8 mouse cellular contexts compared by ENCODE assay signal in the genomic region with DNA sequence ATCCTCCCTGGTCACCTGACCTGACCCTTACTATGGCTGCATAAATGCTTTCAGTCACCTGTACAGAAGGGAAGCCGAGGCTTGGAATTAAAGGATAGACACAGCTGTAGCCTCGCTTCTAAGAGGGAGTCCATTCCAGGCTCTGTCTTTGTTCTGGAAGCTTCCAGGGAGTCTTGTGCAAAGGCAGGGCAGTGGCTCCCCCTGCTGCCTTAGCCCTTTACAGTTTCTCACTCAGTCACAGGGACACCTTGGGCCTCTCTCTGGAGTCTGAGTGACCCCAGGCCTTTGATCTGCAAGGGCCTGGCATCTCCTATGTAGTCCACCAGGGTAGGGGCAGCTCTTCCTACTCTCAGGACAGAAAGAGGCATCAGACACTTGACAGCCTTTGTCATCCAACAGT. TPM values are rescaled to one million over a fixed set of nuclear protein-coding genes. Genes with fewer than 3 reads are reported as not detected.
A peak's percentile ranks its signal among the peaks of the same experiment; 100 is the strongest.
DNase-seq lines count a peak whose midpoint lies in the region; ATAC-seq and TF ChIP-seq lines count a peak whose summit lies in the region.

No protein-coding gene starts in this region.

- H3K36me3 ChIP-seq in liver, postnatal 0 days (replicated peaks; ENCODE audit: insufficient read depth, low read length) = no peaks in the 10 kb centered on the region
- H3K36me3 ChIP-seq in liver, embryonic 12.5 days = no peaks in the 10 kb centered on the region

- H3K27me3 ChIP-seq in cerebellum, adult 2 months (ENCODE audit: control insufficient read depth, insufficient read depth, low read length) = no peaks in the 10 kb centered on the region
- H3K27me3 ChIP-seq in liver, postnatal 0 days (ENCODE audit: insufficient read depth, low read length) = peaks cover 34% of the 10 kb centered on the region
- H3K27me3 ChIP-seq in liver, embryonic 12.5 days (replicated peaks) = peaks cover 54% of the 10 kb centered on the region

- no peaks in the 10 kb centered on the region for H3K9me3 ChIP-seq in liver, postnatal 0 days (ENCODE audit: low read length)
- H3K9me3 ChIP-seq in liver, embryonic 12.5 days (replicated peaks) = no peaks in the 10 kb centered on the region

- WGBS in cerebellum, adult 2 months = 49% methylated on average over 2 of the region's 2 CpGs
- WGBS in liver, postnatal 0 days (ENCODE audit: insufficient replicate concordance) = 67% methylated on average over 2 of the region's 2 CpGs
- WGBS in liver, embryonic 12.5 days (ENCODE audit: insufficient replicate concordance) = 46% methylated on average over 2 of the region's 2 CpGs

- DNase-seq in cerebellum, adult 2 months = no peak
- no peak for DNase-seq in cerebellum, postnatal 25 days
- DNase-seq in liver, postnatal 0 days = peak; percentile 24
- DNase-seq in heart, postnatal 4 days = peak; percentile 77
- DNase-seq in lung, postnatal 14 days = peak; percentile 69

- no peak overlapping the region for H3K4me3 ChIP-seq in cerebellum, adult 2 months (replicated peaks; ENCODE audit: insufficient read depth, low read depth, low read length)
- no peak overlapping the region for H3K4me3 ChIP-seq in liver, postnatal 0 days (ENCODE audit: low read depth, low read length)
- H3K4me3 ChIP-seq in liver, embryonic 12.5 days = no peak overlapping the region

- no peak for TF ChIP-seq EP300 in liver, postnatal 0 days (IDR thresholded peaks at IDR 0.05; ENCODE audit: low read depth)

- H3K4me2 ChIP-seq in liver, postnatal 0 days (ENCODE audit: low read depth, low read length) = no peak overlapping the region
- H3K4me2 ChIP-seq in liver, embryonic 12.5 days = no peak overlapping the region

- TF ChIP-seq POLR2A in cerebellum, adult 2 months (IDR thresholded peaks at IDR 0.05; ENCODE audit: borderline replicate concordance, insufficient read depth, low read length) = no peak

- H3K9ac ChIP-seq in liver, postnatal 0 days (replicated peaks) = no peak overlapping the region
- no peak overlapping the region for H3K9ac ChIP-seq in liver, embryonic 12.5 days

- no peak for ATAC-seq in liver, postnatal 0 days
- ATAC-seq in liver, embryonic 12.5 days = no peak
- ATAC-seq in inflammation-experienced regulatory T-cells, adult 6 months = no peak
- no peak for ATAC-seq in megakaryocyte-erythroid progenitor cell, adult 5-6 weeks (replicated peaks; ENCODE audit: low FRiP score, low TSS enrichment, poor library complexity, severe bottlenecking)

- no peak overlapping the region for H3K27ac ChIP-seq in cerebellum, adult 2 months (ENCODE audit: insufficient read depth, low read length)
- no peak overlapping the region for H3K27ac ChIP-seq in liver, postnatal 0 days (ENCODE audit: low read depth)
- H3K27ac ChIP-seq in liver, embryonic 12.5 days = no peak overlapping the region

- H3K4me1 ChIP-seq in cerebellum, adult 2 months (ENCODE audit: control insufficient read depth, insufficient read depth, low read length) = no peaks in the 10 kb centered on the region
- no peaks in the 10 kb centered on the region for H3K4me1 ChIP-seq in liver, postnatal 0 days (ENCODE audit: insufficient read depth)
- H3K4me1 ChIP-seq in liver, embryonic 12.5 days = peaks cover 13% of the 10 kb centered on the region; the same call in 1 of the 2 replicates

- TF ChIP-seq CTCF in cerebellum, adult 2 months (IDR thresholded peaks at IDR 0.05; ENCODE audit: borderline replicate concordance, insufficient read depth, low read depth, low read length) = peak; percentile 14; the same call in 1 of the 2 replicates
- peak; percentile 62 for TF ChIP-seq CTCF in liver, postnatal 0 days (IDR thresholded peaks at IDR 0.05; ENCODE audit: low read depth)

RNA-seq across cellular contexts. Expression of gene Htra3, which starts 1.4 kb away (rescaled TPM):
- 7.1 and 9.5 TPM in 2 replicates for polyA plus RNA-seq in cerebellum, adult 2 months (2012; rRNA removed)
- 2.3 and 2.6 TPM in 2 replicates for polyA plus RNA-seq in liver, postnatal 0 days (2015; fragmentation: Nextera tagmentation; extraction: Ambion mirVana)
- polyA plus RNA-seq in liver, embryonic 12.5 days (2016; fragmentation: Nextera tagmentation; extraction: Ambion mirVana) = 1.2 and 1.4 TPM in 2 replicates
- 10 to 100 TPM; 23.3 to 30.8 TPM for total RNA-seq in heart, postnatal 4 days (2021)
- not detected for polyA plus RNA-seq in inflammation-experienced regulatory T-cells, adult 6 months (2017; shearing (Covaris generic))
- not detected in 2 replicates for total RNA-seq in megakaryocyte-erythroid progenitor cell, adult 5-6 weeks (2014; fragmentation: Nextera tagmentation)
- total RNA-seq in megakaryocyte-erythroid progenitor cell, adult 5-6 weeks (2017) = not detected in 2 replicates

RNA-seq across cellular contexts. Expression of gene Sh3tc1, which starts 58.8 kb away (rescaled TPM):
- 1.2 and 1.7 TPM in 2 replicates for polyA plus RNA-seq in cerebellum, adult 2 months (2012; rRNA removed)
- 3.4 and 3.5 TPM in 2 replicates for polyA plus RNA-seq in liver, postnatal 0 days (2015; fragmentation: Nextera tagmentation; extraction: Ambion mirVana)
- 3.3 and 3.8 TPM in 2 replicates for polyA plus RNA-seq in liver, embryonic 12.5 days (2016; fragmentation: Nextera tagmentation; extraction: Ambion mirVana)
- 10 to 100 TPM; 12.9 to 16.2 TPM for total RNA-seq in heart, postnatal 4 days (2021)
- polyA plus RNA-seq in inflammation-experienced regulatory T-cells, adult 6 months (2017; shearing (Covaris generic)) = 1 to 10 TPM; 1.1 to 2.2 (median 1.4) TPM
- total RNA-seq in megakaryocyte-erythroid progenitor cell, adult 5-6 weeks (2014; fragmentation: Nextera tagmentation) = 2.5 TPM in 1 of 2 replicates, not detected in the other
- 0.23 TPM in 1 of 2 replicates, not detected in the other for total RNA-seq in megakaryocyte-erythroid progenitor cell, adult 5-6 weeks (2017)

Comparison
In these comparisons a context has a peak if more than half of its experiments do, and no peak if none do; other contexts are left out.
1. DNase-seq: peak in liver, postnatal 0 days (single experiment), heart, postnatal 4 days (single experiment) and lung, postnatal 14 days (single experiment); none in cerebellum, adult 2 months (0 of 2) and cerebellum, postnatal 25 days (0 of 2).